Mouse (Mus musculus): ENCODE data around the gene Tbx6. TPM values are rescaled to one million over a fixed set of nuclear protein-coding genes. Genes with fewer than 3 reads are reported as not detected.

Tbx6 gene
- total RNA-seq, 2 experiments from 2014 or later, result 23.2 to 31.9 TPM

DNA sequence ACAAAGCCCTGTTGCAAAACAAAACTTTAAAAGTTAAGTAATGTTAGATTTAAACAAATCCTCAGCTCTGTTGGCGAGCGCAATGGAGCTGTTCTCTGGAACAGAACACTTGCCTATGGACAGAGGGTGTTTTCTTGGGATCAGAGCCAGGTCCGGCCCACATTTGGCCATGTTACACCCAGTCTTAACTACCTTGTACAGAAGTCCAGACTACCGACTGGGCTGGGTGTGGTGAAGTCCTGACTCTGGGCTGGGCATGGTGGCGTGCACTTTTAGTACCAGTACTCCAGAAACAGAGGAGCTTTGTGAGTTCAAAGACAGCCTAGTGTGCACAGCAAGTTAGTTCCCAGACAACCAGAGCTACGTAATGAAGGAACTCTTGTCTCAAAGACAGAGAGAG, 25.7 kb downstream of the Tbx6 start:
- ATAC-seq (replicated peaks; ENCODE audit: low FRiP score, poor library complexity, severe bottlenecking), result peak; percentile 57

DNA sequence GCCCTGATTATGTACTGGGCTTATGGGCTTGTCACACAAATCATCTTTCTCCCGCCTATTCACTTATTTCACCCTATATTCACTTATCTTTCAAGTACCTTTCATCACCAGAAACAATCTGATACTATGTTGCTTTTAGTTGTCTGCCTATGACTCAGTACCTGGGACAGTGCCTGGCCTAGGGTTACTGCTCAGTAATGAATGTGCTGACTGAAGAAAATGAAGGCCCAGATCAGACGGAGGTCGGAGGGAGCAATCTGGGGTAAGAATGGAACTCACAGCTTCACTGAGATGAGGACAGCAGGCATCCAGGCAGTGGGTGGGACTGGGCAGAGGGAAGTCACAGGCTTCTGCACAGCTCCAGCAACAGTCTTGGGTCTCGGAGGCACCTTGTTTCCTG, 26.1 kb downstream of the Tbx6 start:
- no peak for ATAC-seq (replicated peaks; ENCODE audit: low FRiP score, poor library complexity, severe bottlenecking)

DNA sequence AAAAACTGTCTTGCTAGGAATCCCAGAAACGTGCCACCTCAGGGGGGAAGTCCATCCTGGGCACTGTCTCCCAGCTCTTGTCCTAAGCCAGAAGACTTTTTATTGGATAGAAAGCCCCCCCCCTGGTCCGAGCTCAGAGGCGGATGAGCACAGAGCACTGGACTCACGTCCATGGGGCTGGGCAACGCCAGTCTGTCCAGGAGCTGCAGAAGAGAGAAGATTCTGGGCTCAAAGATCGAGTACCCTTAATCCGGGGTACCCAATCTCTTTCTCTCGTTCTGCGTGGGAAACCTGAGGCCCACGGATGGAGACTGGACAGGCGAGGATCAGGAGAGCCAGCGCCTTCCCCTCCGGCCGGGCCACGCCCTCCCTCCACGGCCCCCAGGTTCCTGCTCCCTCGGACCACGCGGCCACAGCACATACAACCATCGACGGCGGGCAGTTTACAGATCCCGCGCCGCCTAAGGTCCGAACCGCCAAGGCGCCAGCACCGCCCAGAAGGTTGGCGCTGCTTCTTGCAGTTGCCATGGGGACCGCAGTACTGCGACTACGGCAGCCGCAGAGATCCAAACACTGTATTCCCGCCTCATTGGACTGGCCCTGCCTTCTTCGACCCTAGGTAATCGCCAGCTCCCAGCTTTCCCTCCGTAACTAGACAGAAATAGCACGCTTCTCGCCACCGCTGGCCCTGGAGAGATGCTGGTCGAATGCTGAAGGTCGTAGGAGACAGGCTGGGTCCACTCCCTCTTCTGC, 27.6 kb downstream of the Tbx6 start:
- peak; percentile 89 for ATAC-seq (replicated peaks; ENCODE audit: low FRiP score, poor library complexity, severe bottlenecking)

DNA sequence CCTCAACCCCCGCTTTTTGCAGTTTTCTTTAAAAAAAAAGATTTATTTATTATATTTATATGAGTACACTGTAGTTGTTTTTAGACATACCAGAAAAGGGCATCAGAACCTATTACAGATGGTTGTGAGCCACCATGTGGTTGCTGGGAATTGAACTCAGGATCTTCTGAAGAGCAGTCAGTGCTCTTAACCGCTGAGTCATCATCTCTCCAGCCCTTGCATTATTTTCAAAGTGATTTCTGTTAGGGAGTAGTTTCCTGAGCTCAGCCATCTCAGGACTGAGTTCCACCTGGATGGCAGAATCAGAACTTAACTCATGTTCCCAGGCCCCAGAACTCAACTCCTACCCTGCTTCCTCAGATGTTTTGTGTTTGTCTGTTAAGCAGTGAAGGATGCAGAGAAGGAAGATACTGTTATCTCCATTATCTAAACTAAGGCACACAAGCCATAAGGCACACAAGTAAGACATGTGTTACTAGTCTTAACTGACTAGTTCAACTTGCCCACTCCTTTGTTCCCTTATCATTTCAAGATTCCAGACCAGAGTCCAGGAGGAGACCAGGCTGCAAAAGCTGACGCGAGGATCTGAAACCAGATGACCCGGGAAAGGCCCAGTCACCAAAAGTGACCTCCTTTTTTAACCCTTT, 28.6 kb downstream of the Tbx6 start:
- ATAC-seq (replicated peaks; ENCODE audit: low FRiP score, poor library complexity, severe bottlenecking), result no peak

DNA sequence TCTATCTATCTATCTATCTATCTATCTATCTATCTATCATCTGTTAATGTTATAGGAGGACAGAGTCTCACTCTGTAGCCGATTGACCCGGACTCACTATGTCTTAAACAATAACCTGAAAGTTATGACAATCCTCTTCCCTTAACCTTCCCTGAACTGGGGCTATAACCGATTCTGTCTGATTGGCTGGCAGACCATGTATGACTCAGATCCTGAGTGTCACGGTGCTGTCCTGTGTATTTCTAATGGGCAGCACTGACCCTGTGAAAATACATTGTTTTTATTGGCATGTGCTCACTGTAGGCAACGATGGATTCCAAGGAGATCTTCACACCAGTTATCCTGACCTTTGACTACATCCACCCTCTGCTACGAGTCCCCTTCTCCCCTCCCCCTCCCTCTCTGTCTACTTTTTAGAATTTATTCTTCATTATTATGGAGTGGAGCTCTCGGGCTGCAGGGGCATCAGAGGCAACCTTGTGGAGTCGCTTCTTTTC, 34.5 kb downstream of the Tbx6 start:
- no peak for ATAC-seq (replicated peaks; ENCODE audit: low FRiP score, poor library complexity, severe bottlenecking)

DNA sequence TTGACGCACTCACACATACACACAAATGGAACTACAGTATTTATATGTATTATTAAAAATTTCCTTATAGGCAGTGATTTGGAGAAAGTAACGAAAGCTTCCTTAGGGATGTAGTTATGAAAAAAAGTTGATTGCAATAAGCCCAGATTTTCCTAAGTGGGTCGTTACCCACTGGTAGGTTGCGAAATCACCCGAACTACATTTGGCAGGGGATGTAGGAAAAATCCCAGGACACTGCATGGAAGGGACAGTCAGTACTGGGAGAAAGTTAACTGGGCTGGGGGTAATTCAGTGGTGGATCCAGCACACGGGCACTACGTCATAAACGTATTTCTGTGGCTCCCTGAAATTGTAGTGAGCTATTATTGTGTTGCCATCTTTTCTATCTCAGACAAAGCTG, 35.2 kb downstream of the Tbx6 start:
- no peak for ATAC-seq (replicated peaks; ENCODE audit: low FRiP score, poor library complexity, severe bottlenecking)

DNA sequence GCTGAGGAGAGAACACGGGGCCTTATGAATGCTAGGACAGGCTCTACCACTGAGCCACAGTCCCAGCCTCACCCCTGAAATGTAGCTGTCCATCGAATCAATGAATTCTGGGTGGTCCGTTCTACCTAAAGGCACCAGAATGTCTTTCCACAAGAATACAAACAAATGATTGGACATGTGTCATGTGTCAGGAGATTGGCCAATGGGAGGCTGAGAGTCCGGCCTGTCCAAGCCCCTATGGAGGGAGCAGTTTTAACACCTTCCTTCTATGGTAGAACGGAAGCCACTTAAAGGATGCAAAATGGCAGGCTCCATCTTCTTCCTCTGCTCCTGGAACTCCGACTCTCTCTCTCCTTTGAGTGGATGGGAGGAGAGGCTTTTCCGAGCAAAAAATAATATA, 36.3 kb downstream of the Tbx6 start:
- ATAC-seq (replicated peaks; ENCODE audit: low FRiP score, poor library complexity, severe bottlenecking), result no peak

DNA sequence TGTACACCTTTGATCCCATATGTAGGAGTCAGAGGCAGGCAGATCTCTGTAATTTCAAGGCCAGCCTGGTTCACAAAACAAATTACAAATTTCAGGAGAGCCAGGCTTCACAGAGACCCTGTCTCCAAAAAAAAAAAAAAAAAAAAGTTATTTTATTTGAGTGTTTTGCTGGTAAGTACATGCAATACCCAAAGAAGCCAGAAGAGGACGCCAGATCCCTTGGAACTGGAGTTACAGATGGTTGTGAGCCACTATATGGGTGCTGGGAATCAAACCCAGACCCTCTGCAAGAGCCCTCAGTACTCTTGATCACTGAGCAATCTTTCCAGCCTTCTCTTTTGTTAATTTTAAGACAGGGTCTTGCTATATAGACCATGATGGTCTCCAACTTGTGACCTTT, 37.5 kb downstream of the Tbx6 start:
- ATAC-seq (replicated peaks; ENCODE audit: low FRiP score, poor library complexity, severe bottlenecking), result no peak

DNA sequence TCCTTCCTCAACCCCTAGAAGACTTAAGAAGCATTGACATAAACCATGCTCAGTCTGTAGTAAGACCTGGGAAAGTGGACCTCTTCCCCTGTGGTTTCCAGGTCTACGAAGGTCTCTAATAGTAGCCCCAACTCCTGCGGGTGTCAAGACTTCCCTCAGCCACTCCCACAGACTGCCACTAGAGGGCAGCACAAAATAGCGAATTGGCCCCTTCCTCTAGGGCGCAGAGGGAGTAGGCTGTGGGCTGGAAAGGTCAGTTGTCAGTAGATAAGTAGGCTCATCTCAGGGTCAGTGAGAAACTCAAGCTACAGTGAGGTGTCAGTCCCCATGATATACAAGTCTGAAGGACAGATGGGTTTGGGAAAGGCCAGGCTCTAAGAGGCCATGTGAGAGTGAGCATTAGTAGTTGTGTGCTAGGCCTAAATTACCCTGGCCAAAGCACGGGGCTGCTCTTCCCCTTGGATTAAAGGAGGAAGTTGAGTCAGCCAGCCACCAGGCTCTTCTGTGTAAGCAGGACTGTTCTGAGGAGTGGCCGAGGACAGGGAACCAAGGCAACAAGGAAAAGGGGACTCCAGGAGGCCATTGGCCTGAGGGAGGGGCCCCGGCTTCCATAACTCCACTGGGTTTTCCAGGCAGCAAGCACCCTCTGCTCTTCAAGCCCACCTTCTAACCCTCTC, 40.7 kb downstream of the Tbx6 start:
- ATAC-seq (replicated peaks; ENCODE audit: low FRiP score, poor library complexity, severe bottlenecking), result peak; percentile 80

DNA sequence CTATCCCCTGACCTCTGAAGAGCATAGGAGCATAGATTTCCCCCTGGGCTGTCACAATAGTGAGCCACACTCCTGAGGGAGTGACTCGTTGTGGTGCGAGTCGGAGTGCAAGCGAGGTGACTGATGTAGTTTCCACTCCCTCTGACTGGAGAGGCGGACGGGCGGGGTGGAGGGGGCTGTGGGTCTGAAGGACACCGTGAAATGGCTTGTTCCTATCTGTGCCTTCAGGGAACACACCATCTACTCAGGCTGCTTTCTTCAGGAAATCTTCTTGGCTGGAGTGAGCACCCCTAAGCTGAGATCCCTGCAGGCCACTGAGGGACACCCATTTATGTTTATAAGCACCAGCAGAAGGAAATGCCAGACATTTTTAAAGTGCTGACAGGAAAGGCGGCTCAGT, 41.5 kb downstream of the Tbx6 start:
- ATAC-seq (replicated peaks; ENCODE audit: low FRiP score, poor library complexity, severe bottlenecking), result no peak

DNA sequence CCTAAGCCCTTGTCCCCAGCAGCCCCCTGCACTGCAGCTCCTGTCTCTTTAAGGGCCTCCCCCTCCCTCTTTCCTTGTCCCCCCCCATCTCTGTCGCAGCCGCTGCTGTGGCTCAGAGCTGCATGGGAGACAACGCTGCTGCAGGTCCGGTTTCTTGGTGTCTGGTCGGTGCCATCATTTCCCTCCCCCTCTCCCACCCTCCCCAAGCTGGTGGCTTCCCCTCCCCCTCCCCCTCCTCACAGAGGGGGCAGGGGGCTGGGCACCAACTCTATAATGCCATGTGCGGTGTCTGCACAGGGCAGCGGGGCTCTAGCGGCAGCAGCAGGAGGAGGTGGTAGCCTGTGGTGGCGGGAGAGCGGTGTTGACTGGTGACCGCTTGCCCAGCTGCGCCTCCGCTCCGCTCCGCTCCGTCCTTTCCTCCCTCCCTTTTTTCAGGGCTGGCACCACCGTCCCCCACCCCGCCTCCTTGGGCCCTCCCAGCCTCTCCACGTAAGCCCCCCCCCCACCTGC, 42.0 kb downstream of the Tbx6 start:
- ATAC-seq (replicated peaks; ENCODE audit: low FRiP score, poor library complexity, severe bottlenecking), result no peak

DNA sequence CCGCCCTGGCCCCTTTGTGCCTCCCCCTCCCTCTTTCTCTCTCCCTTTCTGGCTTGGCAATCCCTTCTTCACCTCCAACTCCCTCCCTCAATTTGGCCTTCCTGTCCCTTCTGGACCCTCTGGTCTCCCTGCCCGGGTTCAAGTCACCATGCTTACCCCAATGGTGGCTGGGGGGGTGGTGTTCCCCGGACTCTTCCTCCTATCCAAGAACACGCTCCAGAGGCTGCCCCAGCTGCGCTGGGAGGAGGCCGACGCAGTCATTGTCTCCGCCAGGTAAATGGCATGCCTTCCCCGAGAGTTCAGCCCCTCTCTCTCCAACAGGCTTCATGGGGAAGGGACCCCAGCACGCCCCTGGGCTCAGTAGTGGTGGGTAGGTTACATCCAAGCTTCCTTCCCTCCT, 42.7 kb downstream of the Tbx6 start:
- ATAC-seq (replicated peaks; ENCODE audit: low FRiP score, poor library complexity, severe bottlenecking), result no peak

DNA sequence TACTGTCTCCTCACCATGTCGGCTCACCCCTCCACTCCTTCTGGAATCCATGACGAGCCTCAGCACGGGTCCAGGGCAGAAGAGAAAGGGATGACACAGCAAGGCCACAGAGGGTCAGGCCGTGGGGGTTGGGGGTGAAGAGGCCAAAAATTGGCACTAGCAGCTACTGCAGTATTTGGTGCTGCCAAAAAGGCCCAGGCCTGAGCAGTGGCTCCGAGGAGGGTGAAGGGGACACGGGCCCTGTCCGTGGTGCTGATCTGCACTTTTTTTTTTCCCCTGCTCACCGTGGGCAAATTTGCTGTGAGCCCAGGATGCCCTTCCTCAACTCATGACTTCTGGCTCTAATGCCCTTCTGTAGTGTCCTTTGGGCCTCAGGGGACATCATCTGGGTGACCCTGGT, 44.1 kb downstream of the Tbx6 start:
- ATAC-seq (replicated peaks; ENCODE audit: low FRiP score, poor library complexity, severe bottlenecking), result no peak

DNA sequence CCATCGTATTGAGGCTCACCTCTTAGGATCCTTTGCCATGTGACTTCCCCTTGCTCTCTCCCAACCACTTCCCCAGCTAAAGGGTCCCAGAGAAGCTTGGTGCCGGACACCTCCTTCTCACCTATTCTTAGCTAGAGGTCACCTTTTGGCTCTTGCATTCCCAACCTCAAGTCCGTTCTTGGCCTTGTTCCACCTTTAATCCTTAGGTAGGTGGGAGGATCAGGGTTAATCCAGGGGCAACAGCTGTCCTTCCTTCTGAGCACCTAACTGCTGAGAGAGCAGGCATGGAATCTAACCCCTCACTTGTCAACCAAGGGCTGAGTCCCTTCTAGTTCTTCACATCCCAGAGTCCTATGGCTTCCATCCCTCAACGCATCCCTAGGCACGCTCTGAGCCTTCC, 44.7 kb downstream of the Tbx6 start:
- no peak for ATAC-seq (replicated peaks; ENCODE audit: low FRiP score, poor library complexity, severe bottlenecking)

DNA sequence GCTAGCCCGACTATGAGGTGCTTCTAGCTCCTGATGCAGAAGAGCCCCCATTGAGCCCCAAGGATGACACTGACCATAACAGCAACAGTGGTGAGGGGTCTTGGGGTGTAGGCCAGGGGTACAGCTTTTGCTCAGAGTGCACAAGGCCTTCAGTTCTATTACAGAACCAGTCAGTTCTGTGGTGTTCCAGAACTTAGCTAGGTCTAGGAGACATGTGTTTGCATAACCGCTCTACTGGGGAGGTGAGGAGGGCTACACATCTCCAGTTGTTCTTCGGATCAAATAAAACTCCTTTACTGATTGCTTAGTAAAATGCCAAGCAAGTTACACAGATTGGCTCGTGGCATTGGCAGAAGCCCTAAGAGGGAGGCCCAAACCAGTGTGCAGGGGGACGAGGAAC, 50.3 kb downstream of the Tbx6 start, which contains the start of gene 4930451I11Rik:
Gene 4930451I11Rik, minus strand, starts transcription at position 101 of the 400 bp plus-strand sequence.
- ATAC-seq (replicated peaks; ENCODE audit: low FRiP score, poor library complexity, severe bottlenecking), result peak; percentile 11; the same call in 1 of the 2 replicates

DNA sequence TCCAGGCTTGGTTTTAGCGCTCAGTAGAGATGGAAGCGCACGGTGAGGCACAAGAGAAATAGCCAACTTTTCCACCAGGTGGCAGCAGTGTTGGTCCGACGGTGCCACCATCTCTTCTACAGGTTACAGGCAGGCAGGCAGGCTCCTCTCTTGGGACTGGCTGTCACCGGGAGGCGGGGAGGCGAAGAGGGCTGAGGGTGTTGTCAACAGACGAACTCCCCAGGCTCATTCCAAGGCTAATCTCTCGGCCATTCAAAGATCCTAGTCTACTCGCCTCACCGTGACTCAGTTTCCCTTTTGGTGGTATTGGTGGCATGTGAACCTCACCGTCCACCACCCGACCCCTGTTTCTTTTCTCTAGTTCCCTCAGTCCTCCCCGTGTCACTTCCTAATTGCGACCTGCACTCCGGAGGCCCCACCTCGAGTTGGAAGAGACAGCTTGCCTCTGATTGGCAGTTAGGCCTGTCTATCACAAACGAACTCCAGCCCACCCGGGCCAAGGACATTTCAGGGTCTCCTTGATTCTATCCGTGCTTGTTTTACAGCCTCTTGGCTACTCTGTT, 50.8 kb downstream of the Tbx6 start:
- ATAC-seq (replicated peaks; ENCODE audit: low FRiP score, poor library complexity, severe bottlenecking), result peak; percentile 84

DNA sequence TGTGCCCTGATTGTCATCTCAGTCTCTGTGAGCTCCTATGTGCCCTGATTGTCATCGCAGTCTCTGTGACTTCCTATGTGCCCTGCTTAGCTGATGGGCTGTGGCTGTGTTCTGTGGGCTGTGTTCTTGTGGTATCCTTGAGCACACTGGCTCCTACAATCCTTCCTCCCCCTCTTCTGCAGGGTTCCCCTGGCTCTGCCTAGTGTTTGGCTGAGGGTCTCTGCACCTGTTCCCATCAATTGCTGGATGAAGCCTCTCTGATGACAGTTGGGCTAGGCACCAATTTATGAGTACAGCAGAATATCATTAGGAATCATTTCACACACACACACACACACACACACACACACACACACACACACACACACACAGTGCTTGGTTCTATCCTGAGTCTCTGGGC, 52.0 kb downstream of the Tbx6 start:
- no peak for ATAC-seq (replicated peaks; ENCODE audit: low FRiP score, poor library complexity, severe bottlenecking)

Data from erythroblast, adult 5-6 weeks (primary cell).